Mouse (Mus musculus) granulocyte monocyte progenitor cell, adult 5-6 weeks (primary cell): ENCODE measurements around the gene Morf4l1. TPM values are rescaled to one million over a fixed set of nuclear protein-coding genes. Genes with fewer than 3 reads are reported as not detected.

Source experiments
- ATAC-seq: replicated peaks from 2 replicates; pipeline ENCODE4 v1.8.0; 2016; ENCODE audit warnings: mild to moderate bottlenecking, moderate TSS enrichment, inconsistent platforms; ENCODE audit not compliant: poor library complexity, severe bottlenecking
- total RNA-seq, 2 experiments: library from RNA; stranded (forward) in 1 of 2; stranded (reverse) in 1 of 2; fragments of 200-712, 200-1000 nt in 1 of 2; fragments of >200 nt in 1 of 2; fragmentation: Nextera tagmentation in 1 of 2; gene quantifications; 2 replicates each; pipeline ENCODE4 v1.2.3; 2014 to 2017

Gene Morf4l1
- total RNA-seq, 2 experiments from 2014 or later = 210 to 364 TPM

- ATAC-seq = no peak
Measured at GRCm38 (mm10) chr9:90069485-90069884, 45.1 kb downstream of the Morf4l1 start.

- no peak for ATAC-seq
Measured at GRCm38 (mm10) chr9:90068786-90069185, 45.8 kb downstream of the Morf4l1 start.

DNA sequence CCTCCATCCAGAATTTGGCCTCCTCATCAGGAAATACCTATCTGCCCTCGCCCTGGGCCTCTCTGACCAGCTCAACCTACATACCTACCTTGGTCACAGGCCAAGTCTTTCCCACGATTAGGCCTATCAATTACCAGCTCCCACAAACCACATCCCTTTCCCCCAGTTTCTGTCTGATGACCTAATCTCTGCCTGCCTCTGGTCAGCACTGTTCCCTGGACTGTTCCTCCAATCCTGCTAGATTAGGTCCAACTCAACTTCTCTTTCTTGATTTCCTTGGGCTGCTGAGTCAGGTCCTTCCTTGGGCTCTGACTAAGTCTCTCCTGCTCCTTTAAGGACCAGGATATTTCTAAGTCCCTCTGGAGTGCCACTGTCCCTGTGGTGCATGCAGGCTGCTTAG is 47.2 kb downstream of the Morf4l1 start:
- ATAC-seq = peak; percentile 57

DNA sequence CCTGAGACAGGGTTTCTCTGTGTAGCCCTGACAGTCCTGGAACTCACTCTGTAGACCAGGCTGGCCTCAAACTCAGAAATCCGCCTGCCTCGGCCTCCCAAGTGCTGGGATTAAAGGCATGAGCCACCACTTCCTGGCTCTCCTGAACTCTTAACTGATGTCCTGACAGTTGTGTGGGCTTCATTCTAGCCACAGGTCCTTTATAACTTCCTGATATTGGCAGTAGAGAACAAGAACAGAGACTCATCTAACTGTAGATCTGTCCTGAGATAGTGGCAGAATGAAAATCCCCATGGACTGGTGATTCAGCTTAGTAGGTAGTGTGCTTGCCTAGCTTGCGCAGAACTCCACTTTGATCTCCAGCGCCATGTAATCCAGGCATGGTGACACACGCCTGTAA is 53.6 kb downstream of the Morf4l1 start:
- ATAC-seq = peak; percentile 50

GRCm38 (mm10) chr9:90060574-90060875 is 54.0 kb downstream of the Morf4l1 start:
- ATAC-seq = peak; percentile 11; the same call in 1 of the 2 replicates

DNA sequence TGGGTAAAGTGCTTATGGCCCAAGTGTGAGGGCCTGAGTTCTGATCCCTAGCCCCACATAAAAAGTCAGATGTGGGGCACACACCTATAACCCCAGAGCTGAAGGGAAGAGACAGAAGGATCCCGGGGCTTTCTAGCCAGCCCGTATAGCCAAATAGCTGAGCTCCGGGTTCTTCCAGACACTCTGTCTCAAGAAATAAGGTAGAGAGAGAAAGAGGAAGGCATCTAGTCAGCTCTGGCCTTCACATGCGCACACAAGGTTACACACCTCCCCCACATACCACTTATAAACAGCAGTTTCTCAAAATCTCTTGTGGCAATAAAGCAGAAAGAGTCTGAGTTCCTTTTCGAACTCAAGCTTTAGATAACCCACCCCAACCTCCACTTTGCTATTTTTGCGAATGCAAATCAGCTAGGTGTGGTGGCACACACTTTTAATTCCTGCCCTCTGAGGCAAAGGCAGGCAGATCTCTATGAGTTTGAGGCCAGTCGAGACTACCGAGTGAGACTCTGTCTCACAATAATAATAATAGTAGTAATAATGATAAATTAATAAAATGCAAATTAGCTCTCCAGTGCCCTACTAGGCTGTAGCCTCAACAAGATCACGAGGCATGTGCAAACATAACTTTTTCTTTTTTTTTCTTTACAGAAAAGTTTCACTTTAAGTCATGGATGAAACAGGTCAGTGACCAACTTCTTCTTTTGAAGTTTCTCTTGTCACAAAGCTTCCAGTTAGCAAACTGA is 54.6 kb downstream of the Morf4l1 start:
- ATAC-seq = peak; percentile 78

DNA sequence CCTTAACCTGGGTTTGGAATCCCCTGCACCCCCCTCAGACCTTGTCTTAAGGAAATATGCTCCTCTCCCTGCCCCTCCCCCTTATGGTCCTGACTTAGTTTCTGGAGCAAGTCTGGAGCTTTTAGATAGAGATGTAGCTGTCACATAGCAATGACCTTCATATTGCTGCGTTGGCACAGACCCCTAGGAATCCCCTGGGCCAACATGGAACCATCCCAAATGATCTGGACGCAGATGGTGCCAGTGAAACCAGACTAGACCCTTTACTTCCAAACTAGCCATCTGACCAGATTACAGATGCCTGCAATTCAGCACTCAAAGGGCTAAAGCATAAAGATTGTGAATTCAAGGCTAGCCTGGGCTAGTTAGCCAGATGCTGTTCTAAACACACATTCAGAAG is 57.9 kb downstream of the Morf4l1 start:
- no peak for ATAC-seq

DNA sequence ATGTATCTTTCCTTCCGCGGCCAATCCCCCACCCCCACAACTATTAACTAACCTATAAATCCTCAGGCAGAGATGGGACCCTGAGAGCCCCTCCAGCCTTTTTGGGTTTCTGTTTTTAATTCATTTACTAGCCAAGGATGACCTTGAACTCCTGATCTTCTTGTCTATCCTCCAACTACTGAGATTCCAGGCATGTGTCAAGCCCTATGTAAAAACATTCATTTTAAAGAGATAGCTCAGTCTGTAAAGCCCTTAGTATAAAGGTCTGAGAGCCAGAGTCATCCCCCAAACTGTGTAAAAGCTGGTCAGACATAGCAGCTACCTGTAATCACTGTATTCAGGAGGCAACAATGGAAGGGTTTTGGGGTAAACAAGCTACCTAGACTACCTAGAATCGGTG is 58.7 kb downstream of the Morf4l1 start:
- no peak for ATAC-seq

GRCm38 (mm10) chr9:90055409-90055808 is 59.2 kb downstream of the Morf4l1 start:
- ATAC-seq = no peak

- peak; percentile 98 for ATAC-seq
Measured at GRCm38 (mm10) chr9:90054371-90055145, 60.0 kb downstream of the Morf4l1 start.

- ATAC-seq = no peak
Measured at GRCm38 (mm10) chr9:90053852-90054251, 60.7 kb downstream of the Morf4l1 start, which contains the start of gene Ctsh. Ctsh (plus strand) TSS chr9:90054152.

GRCm38 (mm10) chr9:90047937-90048627 is 66.5 kb downstream of the Morf4l1 start:
- ATAC-seq = no peak

DNA sequence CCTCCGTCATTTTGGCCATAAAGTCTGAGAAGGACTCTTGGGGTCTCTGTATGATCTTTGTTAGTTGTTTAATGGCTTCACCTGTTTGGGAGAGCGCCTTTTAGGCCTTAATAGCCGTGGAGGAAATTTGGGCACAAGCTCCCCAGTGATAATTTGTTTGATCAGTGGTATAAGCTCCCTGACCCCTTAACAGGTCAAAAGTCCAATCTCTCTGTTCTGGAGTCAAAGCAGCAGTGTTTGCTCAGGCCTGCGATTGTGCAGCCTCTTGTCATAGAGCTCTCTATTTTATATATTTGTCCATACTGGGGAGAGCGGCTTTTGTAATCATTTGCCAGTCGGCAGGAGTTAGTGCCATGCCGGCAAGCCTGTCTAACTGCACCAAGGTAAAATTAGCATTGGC is 69.4 kb downstream of the Morf4l1 start:
- no peak for ATAC-seq

- ATAC-seq = peak; percentile 100
Measured at GRCm38 (mm10) chr9:90042906-90043305, 71.7 kb downstream of the Morf4l1 start.

Other genes with a start within 250 kb of the Morf4l1 start
- gene Rasgrf1, start 204.9 kb downstream of the Morf4l1 start, total RNA-seq (2014; fragmentation: Nextera tagmentation) = 0.26 TPM in 1 of 2 replicates, not detected in the other
- not detected in 2 replicates for gene Rasgrf1, start 204.9 kb downstream of the Morf4l1 start, total RNA-seq (2017)
- 131 and 141 TPM in 2 replicates for gene Ctsh, start 60.6 kb downstream of the Morf4l1 start, total RNA-seq (2014; fragmentation: Nextera tagmentation)
- gene Ctsh, start 60.6 kb downstream of the Morf4l1 start, total RNA-seq (2017) = 53.6 and 57.1 TPM in 2 replicates
- 2.4 TPM in 1 of 2 replicates, not detected in the other for gene Adamts7, start 48.3 kb upstream of the Morf4l1 start, total RNA-seq (2014; fragmentation: Nextera tagmentation)
- gene Adamts7, start 48.3 kb upstream of the Morf4l1 start, total RNA-seq (2017) = 0.21 TPM in 1 of 2 replicates, not detected in the other
- gene Tbc1d2b, start 156.0 kb upstream of the Morf4l1 start, total RNA-seq (2014; fragmentation: Nextera tagmentation) = 61.2 and 68.0 TPM in 2 replicates
- gene Tbc1d2b, start 156.0 kb upstream of the Morf4l1 start, total RNA-seq (2017) = 48.0 and 51.9 TPM in 2 replicates